Mouse (Mus musculus): ENCODE data around the gene Wnt3.
"Not testable (repeated sequence)": the region's sequence is repeated elsewhere in the genome, so short reads cannot be mapped to it uniquely, and the experiment has no call there.

Gene Wnt3

DNA sequence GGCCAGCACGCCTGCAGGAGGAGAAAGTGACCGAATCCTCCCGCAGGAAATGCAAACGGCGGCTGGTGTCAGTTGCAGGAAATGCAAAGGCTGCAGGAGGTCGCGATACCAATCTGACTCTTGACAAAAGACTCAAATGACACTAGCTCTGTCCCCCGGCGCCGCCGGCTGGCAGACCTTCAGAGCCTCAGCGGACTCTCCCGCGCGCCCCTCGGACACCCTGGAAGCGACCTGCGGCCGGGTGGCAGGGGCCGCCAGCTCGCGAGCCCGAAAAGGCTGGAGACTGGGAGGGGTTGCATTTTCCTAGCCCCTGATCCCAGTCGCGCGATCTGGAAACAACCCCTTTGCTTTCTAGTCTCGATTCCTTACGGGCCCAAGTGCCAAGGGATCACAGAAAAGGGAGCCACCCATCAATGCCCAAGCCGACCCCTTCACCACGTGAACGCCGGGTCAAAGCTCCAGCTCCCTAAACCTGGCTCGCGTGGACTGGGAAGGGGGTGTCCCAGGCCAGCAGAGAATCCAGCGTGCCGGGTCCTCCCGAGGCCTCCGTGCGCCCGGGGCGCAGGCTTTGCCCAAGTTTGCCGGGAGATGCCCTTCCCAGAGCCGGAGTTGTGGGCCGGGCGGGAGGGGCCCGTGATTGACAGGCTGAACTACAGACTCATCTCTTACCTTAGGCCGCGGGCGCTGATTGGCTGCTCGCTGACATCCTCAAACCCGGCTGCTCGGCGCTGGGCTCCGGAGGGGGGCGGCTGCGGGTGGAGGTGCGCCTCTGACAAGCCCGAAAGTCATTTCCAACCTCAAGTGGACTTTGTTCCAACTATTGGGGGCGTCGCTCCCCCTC, at the start of gene Wnt3:
Gene Wnt3, plus strand, starts transcription at position 764 of the 841 bp plus-strand sequence.
- no peak for DNase-seq (ENCODE audit: low spot score)

DNA sequence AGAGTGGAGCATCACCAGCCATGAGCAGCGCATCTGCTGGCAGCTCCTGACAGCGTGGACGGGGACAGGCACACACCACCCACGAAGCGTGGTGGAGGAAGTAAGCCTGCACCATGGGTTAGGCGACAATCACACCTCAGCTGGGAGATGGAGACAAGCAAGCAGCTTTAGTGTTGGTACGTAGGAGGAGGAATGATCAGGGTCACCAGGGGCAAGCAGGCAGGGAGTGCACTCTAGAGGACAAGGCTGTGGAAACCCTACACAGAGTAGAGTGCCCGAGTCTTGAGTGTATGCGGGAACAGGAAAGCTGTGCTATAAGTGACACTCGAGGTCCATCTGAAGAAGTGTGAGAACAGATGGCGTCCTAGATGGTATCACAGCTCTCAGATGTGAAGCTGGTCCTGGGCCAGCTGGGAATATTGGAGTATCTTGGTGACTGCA, 49.6 kb upstream of the Wnt3 start:
- DNase-seq (ENCODE audit: low spot score): no peak

- no peak for DNase-seq (ENCODE audit: low spot score)
Observed at GRCm38 (mm10) chr11:103729282-103729985, 44.5 kb upstream of the Wnt3 start.

- DNase-seq (ENCODE audit: low spot score): no peak
Observed at GRCm38 (mm10) chr11:103731594-103731993, 42.4 kb upstream of the Wnt3 start.

- no peak for DNase-seq (ENCODE audit: low spot score)
Observed at GRCm38 (mm10) chr11:103732306-103732705, 41.6 kb upstream of the Wnt3 start.

DNA sequence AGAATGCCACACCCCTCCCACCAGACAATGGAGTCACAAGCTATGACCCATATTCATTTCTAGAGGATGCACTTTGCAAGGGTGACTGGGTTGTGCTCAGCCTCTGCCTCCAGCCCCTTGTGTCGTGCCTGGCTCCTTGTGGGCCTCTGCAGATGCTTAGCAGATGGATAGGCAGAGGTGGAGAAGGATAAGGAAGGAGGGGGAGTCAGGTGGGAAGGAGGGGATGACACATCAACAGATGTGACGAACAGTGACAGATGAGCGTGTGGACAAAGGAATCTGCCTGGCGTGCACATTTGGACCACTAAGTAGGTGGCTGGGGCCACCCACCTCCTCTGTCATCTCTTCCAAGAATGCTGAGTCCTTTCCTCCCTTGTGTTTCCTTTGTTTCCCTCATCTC, 40.9 kb upstream of the Wnt3 start:
- no peak for DNase-seq (ENCODE audit: low spot score)

GRCm38 (mm10) chr11:103733961-103734360, 40.0 kb upstream of the Wnt3 start:
- DNase-seq (ENCODE audit: low spot score): no peak

- no peak for DNase-seq (ENCODE audit: low spot score)
Observed at GRCm38 (mm10) chr11:103734411-103735045, 39.4 kb upstream of the Wnt3 start.

DNA sequence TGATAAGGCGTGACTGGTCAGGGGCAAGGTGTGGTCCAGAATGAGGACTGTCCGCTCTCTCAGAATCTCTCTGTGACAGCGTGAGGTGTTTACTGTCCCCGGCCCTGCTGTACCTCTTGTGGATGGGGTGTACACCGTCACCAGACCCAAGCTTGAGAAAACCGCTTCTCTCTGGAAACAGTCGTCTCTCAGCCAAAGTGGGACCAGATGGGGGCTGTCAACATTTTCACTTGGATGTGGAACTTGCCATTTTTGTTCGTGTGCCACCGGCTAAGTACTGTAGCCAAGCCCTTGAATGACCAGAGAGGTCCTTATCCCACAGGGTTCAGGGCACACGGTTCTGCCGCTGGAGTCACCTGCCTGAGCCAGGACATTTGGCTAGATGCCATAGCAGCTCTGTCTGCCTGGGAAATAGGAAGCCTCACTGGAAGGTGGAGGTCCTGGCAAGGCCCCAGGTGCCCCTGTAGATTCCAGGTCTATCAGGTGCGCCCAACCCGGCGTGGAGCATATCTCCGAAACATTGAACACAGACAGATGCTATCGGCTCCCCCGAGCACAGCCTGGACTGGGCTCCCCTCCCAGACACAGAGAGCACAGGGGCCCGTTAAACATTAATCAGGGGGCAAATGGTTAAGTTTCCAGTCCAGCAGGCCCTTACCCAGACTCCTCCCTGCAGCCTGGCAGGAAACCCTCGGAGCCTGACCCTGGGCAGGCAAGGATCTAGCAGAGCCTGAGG, 38.7 kb upstream of the Wnt3 start:
- no peak for DNase-seq (ENCODE audit: low spot score)

- no peak for DNase-seq (ENCODE audit: low spot score)
Observed at GRCm38 (mm10) chr11:103749306-103750089, 24.5 kb upstream of the Wnt3 start, which contains the start of gene Wnt9b. Wnt9b (minus strand) TSS chr11:103749821.

GRCm38 (mm10) chr11:103750612-103751011, 23.3 kb upstream of the Wnt3 start:
- no peak for DNase-seq (ENCODE audit: low spot score)

DNA sequence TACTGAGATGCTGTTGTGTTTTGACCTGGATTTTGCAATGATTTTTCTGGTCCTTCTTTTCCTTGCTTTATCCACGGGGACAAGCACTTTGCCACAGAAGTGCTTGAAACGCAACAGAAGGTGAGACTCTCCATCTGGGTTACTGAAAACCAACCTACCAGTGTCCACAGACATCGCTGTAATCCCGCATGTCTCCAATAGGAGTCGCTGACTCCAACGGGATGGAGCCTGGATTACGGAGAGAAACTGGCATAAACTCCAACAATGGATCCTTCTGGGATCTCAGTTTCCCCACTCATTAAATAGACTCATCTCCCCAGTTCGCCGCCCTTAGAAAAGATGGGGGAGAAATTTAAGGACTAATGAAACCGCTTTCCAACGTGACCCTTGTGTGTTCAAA, 15.9 kb upstream of the Wnt3 start:
- no peak for DNase-seq (ENCODE audit: low spot score)

DNA sequence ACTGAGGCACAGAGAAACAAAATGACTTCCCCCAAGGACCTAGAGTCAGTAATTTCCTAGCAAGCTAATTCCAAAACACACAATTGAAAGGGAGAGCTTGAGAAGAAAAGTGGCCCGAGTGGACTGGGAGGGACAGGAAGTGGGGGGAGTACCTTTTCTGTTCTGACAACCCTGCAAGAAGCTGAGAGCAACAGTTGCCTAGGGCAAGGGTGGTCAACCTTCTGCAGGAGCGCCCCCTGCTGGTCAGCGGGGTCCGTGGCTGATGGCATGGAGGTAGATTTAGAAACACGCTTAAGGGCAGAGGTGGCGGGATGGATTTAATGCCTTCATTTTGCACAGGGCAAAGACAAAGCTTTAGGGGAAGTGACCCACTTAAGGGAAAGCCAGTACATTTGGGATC, 15.2 kb upstream of the Wnt3 start:
- DNase-seq (ENCODE audit: low spot score): peak; percentile 93

DNA sequence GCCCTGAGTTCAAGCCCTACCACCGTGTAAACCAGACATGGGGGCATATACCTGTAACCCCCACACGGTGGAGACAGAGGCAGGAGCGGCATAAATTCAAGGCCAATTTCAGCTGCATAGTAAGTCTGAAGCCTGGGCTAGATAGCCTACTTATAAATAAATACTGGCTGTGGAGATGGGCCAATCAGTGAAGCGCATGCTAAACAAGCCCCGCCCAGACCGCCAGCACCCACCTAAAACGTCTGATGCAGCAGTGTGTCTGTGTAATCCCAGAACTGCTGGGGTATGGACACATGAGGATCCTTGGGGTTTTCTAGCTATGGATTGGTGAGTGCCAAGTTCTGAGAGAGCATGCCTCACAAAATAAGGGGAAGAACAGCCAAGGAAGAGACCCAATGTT, 13.8 kb upstream of the Wnt3 start:
- DNase-seq (ENCODE audit: low spot score): no peak

DNA sequence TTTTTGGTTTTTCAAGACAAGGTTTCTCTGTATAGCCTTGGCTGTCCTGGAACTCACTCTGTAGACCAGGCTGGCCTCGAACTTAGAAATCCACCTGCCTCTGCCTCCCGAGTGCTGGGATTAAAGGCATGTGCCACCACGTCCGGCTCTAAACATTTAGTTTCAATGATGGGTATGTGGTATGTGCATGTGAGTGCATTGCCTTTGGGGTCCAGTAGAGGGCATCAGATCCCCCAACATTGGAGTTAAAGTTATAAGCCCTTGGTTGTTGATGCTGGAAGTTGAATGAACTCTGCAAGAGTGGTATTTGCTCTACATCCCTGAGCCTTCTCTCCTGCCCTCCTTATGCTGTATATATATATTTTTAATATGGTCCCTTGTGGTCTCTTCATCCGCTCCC, 13.1 kb upstream of the Wnt3 start:
- DNase-seq (ENCODE audit: low spot score): not testable (repeated sequence)

DNA sequence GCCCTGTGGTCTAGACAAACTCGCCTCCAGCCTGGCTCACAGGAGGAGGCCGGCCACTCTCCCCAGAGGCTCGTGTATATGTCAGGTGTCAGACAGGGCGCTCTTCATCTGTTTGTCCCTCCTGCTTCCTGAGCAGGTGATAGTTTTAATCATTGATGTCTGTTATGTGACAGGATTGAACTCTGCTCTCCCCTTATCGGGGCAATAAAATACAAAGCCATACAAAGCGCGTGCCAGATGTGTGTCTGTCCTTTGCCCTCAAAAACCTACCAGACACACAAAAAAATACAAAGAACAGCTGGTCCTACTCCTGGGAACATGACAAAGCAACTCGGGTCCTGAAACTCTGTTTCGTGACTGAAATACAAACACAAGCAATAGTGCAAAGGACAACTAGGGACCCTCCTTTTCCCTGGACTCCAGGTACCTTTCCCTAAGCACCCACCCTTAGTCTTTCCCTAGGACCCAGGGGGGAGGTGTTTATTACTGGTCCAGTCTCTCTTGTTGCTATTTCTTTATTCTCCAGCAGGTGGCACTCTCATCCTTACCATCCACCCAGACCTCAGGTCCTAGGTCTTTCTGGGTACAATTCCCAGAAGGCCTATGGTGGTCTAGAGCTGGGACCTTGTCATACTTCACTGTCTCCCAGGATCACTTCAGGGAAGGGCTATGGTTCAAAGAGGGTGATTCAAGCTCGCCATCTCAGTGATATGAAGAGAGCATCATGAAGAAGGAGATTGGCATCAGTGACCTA, 10.4 kb upstream of the Wnt3 start:
- DNase-seq (ENCODE audit: low spot score): no peak

DNA sequence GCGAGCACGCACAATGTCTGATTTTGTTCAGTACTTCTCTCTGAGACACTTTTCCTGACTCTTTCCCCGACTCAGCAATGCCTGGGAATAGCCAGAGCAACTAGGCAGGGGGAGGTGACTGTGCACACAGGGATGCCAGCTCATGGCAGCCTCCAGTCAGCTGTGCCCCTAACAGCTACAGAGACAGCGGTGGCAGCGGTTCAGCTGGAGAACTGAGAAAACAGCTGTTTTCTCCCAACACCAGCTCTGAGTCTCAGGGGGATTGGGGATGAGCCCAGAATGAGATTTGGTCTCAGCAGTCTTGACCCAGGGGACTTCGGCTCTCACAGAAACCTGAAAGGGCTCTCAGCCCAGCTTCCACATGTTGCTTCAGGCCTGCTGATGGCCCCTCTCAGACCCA, 9.3 kb upstream of the Wnt3 start:
- DNase-seq (ENCODE audit: low spot score): no peak

DNA sequence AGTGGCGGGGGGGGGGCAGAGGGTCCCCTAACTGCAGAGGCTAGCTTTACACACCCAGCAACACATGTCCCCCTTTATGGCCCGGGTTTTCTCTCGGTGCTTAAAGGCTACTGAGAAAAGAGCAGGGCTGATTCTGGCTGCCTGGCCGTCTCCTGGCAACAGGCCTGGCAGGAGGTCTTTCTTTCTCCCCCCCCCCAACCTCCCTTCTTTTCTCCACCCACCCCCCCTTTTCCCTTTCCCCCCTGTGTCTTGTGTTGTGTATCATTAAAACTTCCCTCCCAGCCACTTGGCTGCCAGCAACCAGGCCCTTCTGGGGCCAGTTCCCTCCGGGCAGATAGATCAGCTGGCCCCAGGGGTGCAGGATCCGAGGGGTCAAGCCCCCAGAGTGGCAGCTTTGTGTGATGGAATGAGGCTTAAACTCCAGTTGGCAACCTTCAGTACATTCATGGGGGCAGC, 8.4 kb upstream of the Wnt3 start:
- DNase-seq (ENCODE audit: low spot score): no peak

DNA sequence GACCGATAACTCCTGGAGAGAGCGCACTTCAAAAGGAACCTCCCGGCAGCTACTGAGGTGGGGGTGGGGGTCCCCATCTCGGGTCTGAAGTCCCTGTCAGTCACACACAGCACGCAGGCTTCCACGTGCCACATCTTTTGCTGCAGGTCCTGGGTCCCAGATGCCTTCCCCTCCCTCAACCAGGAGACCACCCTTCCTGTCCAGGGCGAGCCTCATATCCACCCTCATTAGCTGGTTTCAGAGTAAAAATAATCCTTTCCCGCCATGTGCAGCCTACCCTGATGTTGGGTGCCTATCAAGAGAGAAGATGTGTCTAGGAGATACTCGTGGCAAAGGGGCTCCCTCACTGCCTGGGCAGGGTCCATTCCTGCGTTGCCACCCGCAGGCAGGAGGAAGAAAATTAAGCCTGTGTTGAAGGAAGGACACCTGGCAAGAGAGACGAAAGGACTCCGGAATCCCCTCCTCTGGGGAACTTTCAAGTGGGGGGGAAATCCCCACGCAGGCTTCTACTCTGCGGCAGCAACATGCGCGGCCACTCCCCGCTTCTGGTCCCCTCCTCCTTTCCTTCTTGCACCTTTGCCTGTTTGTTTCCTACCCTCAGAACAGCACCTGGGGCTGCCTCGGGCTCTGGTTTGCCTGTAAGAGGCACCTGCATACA, 2.7 kb upstream of the Wnt3 start:
- DNase-seq (ENCODE audit: low spot score): no peak

Measured in testis, postnatal 10 days (tissue).